Mouse (Mus musculus): ENCODE measurements around the gene Fpgs.

Fpgs gene

GRCm38 (mm10) chr2:32704021-32704421 is at the start of gene Fpgs:
TSS of gene Fpgs (minus strand) at chr2:32704145.
- no peak for DNase-seq

GRCm38 (mm10) chr2:32752181-32752580 is 48.2 kb upstream of the Fpgs start:
- no peak for DNase-seq

GRCm38 (mm10) chr2:32751665-32752033 is 47.7 kb upstream of the Fpgs start:
- DNase-seq, result no peak

- DNase-seq, result peak; percentile 72 to 75
These were observed 47.1 kb upstream of the Fpgs start for GRCm38 (mm10) chr2:32750887-32751664.

- DNase-seq, result no peak
These were observed 46.3 kb upstream of the Fpgs start for GRCm38 (mm10) chr2:32750199-32750598.

GRCm38 (mm10) chr2:32749082-32749481 is 45.1 kb upstream of the Fpgs start:
- DNase-seq, result no peak

GRCm38 (mm10) chr2:32744272-32744982 is 40.5 kb upstream of the Fpgs start:
- DNase-seq, result no peak

GRCm38 (mm10) chr2:32742173-32742531 is 38.2 kb upstream of the Fpgs start:
- no peak for DNase-seq

- peak; percentile 72 to 74 for DNase-seq
These were observed 37.6 kb upstream of the Fpgs start for GRCm38 (mm10) chr2:32741273-32742172.

GRCm38 (mm10) chr2:32740916-32741272 is 36.9 kb upstream of the Fpgs start, which contains the start of gene 6330409D20Rik:
TSS of gene 6330409D20Rik (minus strand) at chr2:32741016.
- DNase-seq, result no peak

GRCm38 (mm10) chr2:32739311-32739710 is 35.4 kb upstream of the Fpgs start:
- DNase-seq, result no peak

GRCm38 (mm10) chr2:32737008-32737407 is 33.1 kb upstream of the Fpgs start:
- no peak for DNase-seq

- DNase-seq, result no peak
These were observed 32.4 kb upstream of the Fpgs start for GRCm38 (mm10) chr2:32736306-32736829.

GRCm38 (mm10) chr2:32734933-32735332 is 31.0 kb upstream of the Fpgs start:
- peak; percentile 77 to 89 for DNase-seq

- peak; percentile 36 to 51 for DNase-seq
These were observed 30.5 kb upstream of the Fpgs start for GRCm38 (mm10) chr2:32734480-32734879.

- no peak for DNase-seq
These were observed 28.8 kb upstream of the Fpgs start for GRCm38 (mm10) chr2:32732695-32733094.

GRCm38 (mm10) chr2:32731911-32732310 is 28.0 kb upstream of the Fpgs start:
- DNase-seq, result no peak

- DNase-seq, result peak; percentile 52 to 82
These were observed 26.9 kb upstream of the Fpgs start for GRCm38 (mm10) chr2:32730854-32731253.

GRCm38 (mm10) chr2:32729547-32729946 is 25.6 kb upstream of the Fpgs start:
- DNase-seq, result no peak

- DNase-seq, result peak; percentile 59 to 78
These were observed 24.5 kb upstream of the Fpgs start for GRCm38 (mm10) chr2:32728463-32728862.

- DNase-seq, result peak; percentile 95 to 96
These were observed 23.5 kb upstream of the Fpgs start for GRCm38 (mm10) chr2:32727435-32727834.

GRCm38 (mm10) chr2:32724832-32725790 is 21.2 kb upstream of the Fpgs start:
- DNase-seq, result no peak

All from lung, postnatal 4 days (tissue).